Mouse (Mus musculus): ENCODE measurements at regions not wholly inside any gene's neighbourhood (a gene's known extent, or its start where the extent isn't known, plus 50 kb on each side); places are given as distances from the start of the nearest gene placed in this dataset.

DNA sequence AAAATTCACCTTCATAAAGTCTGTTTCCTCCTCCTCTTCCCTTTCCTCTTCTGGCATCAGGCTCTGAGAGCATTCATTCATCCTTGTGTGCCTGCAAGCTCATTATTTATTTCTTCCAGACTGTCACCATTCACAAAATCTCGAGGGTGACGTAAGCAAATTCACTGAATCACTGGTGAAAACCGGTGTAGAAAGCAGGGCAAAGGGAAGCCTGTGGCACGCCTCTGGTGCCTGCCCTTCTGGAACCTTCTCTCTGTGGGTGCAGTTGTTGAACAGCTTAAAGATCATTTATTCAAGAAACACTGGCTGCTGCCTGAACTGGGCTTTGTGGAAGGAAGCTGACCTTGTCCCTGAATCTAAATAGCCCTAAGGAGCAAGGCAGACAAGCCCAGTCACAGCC lies 177.0 kb downstream of the Slc38a4 start:
- H3K4me1 ChIP-seq, result peaks cover 25% of the 10 kb centered on the region

DNA sequence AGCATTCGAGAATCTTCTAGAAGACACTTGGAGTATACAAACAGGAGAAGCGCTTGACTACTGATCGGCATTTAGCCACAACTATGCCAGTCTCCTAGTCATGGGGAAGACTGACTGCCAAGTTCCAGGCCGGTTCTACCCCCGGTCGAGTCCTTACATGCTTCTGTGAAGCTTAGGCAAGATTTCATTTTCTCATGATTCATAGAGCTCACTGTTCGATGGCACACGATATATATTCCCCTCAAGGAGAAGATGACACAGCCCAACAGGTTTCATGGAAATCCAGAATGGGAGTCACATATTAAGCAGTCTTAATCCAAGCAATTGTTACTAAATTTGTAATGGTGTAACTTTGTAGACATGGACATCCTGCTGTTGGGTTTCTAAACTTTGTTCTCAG lies 177.8 kb downstream of the Slc38a4 start:
- no peak overlapping the region for H3K4me2 ChIP-seq
- H3K4me3 ChIP-seq, result no peak overlapping the region
- no peak overlapping the region for H3K27ac ChIP-seq
- no peaks in the 10 kb centered on the region for H3K36me3 ChIP-seq
- H3K9ac ChIP-seq, result no peak overlapping the region
- H3K4me1 ChIP-seq, result peaks cover 25% of the 10 kb centered on the region
- WGBS, result 89% methylated on average over 8 of the region's 8 CpGs
- ATAC-seq (ENCODE audit: borderline replicate concordance, extremely low read depth, low FRiP score, low TSS enrichment), result no peak
- H3K9me3 ChIP-seq, result no peaks in the 10 kb centered on the region
- no peaks in the 10 kb centered on the region for H3K27me3 ChIP-seq

More for the DNA sequence above, 177.0 kb downstream of the Slc38a4 start:
- no peaks in the 10 kb centered on the region for H3K9me3 ChIP-seq
- H3K36me3 ChIP-seq, result no peaks in the 10 kb centered on the region
- no peak overlapping the region for H3K4me2 ChIP-seq
- H3K27ac ChIP-seq, result no peak overlapping the region
- no peak overlapping the region for H3K4me3 ChIP-seq
- ATAC-seq (ENCODE audit: borderline replicate concordance, extremely low read depth, low FRiP score, low TSS enrichment), result no peak
- H3K27me3 ChIP-seq, result no peaks in the 10 kb centered on the region
- no peak overlapping the region for H3K9ac ChIP-seq
- 54% methylated on average over 4 of the region's 4 CpGs for WGBS

GRCm38 (mm10) chr15:96877271-96877670 lies 177.7 kb upstream of the Slc38a2 start:
- no peaks in the 10 kb centered on the region for H3K36me3 ChIP-seq
- H3K9me3 ChIP-seq, result no peaks in the 10 kb centered on the region
- WGBS, result 67% methylated on average over 9 of the region's 9 CpGs
- H3K27ac ChIP-seq, result no peak overlapping the region
- peaks cover 25% of the 10 kb centered on the region for H3K4me1 ChIP-seq
- ATAC-seq (ENCODE audit: borderline replicate concordance, extremely low read depth, low FRiP score, low TSS enrichment), result no peak
- no peak overlapping the region for H3K4me3 ChIP-seq
- no peaks in the 10 kb centered on the region for H3K27me3 ChIP-seq
- H3K9ac ChIP-seq, result no peak overlapping the region
- no peak overlapping the region for H3K4me2 ChIP-seq

DNA sequence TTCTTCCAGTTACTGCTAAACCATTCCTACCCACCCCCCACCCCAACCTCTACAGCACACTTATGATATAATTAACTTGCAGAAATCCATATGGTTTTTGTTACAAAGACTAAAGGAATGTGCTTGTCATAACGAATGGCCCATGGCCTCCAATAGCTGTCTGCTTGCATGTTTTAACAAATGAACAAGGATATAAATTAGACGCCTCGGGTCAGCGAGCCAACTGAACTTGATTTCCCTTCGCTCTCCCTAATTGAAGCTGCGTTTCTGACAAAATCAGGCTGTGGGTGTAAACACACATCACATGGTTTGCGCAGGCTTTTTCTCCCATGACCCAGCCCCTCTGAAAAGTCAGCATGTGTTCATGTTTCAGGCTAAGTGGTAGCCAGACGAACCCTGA lies 174.6 kb upstream of the Slc38a2 start:
- H3K4me3 ChIP-seq, result no peak overlapping the region
- no peaks in the 10 kb centered on the region for H3K9me3 ChIP-seq
- H3K27ac ChIP-seq, result peak overlapping the region; percentile 77
- no peak overlapping the region for H3K4me2 ChIP-seq
- H3K36me3 ChIP-seq, result no peaks in the 10 kb centered on the region
- H3K4me1 ChIP-seq, result peaks cover 20% of the 10 kb centered on the region
- 33% methylated on average over 8 of the region's 8 CpGs for WGBS
- no peak overlapping the region for H3K9ac ChIP-seq
- peak; percentile 91 for ATAC-seq (ENCODE audit: borderline replicate concordance, extremely low read depth, low FRiP score, low TSS enrichment)
- no peaks in the 10 kb centered on the region for H3K27me3 ChIP-seq

DNA sequence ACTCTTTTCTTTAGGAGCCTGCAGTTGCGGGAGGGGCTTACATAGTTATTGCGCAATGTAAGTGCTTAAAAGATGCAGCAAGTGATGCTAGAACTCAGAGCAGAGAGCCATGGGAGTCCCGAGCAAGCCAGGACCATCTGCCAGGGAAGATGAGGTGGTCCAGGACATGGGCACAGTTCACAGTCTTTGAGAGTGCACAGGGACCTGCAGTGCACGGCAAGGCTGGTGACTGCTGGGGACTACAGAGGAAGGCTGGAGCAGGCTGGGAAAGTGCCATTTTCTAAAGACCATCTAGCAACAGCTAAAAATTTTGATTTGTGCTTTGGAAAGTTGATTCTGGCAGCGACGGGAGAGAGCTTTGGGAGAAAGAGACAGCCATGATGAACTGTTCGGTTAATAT lies 174.0 kb upstream of the Slc38a2 start:
- H3K36me3 ChIP-seq, result no peaks in the 10 kb centered on the region
- no peak overlapping the region for H3K9ac ChIP-seq
- ATAC-seq (ENCODE audit: borderline replicate concordance, extremely low read depth, low FRiP score, low TSS enrichment), result peak; percentile 87
- WGBS, result 51% methylated on average over 7 of the region's 7 CpGs
- no peaks in the 10 kb centered on the region for H3K27me3 ChIP-seq
- H3K27ac ChIP-seq, result peak overlapping the region; percentile 77
- H3K9me3 ChIP-seq, result no peaks in the 10 kb centered on the region
- no peak overlapping the region for H3K4me2 ChIP-seq
- peaks cover 20% of the 10 kb centered on the region for H3K4me1 ChIP-seq
- no peak overlapping the region for H3K4me3 ChIP-seq

DNA sequence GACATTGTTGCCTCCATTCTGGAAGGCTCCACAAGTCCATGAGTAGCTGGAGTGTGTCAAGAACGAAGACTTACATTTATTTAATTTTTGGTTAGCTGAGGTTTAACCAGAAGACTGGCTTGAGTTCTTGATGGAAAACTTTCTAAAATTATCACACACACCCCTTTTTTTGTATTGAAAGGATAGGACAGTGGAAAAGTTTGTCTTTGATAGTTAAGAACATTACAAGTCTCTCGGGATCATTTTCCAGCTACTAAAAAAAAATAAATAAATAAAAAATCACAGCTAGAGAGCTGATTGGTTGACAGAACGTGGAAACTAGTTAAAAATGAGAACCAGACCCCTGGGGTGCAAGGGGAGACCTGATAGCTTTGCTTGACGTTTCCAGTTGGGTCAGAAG lies 173.6 kb upstream of the Slc38a2 start:
- H3K27me3 ChIP-seq, result no peaks in the 10 kb centered on the region
- H3K4me1 ChIP-seq, result peaks cover 20% of the 10 kb centered on the region
- 45% methylated on average over 4 of the region's 4 CpGs for WGBS
- no peak overlapping the region for H3K9ac ChIP-seq
- peak overlapping the region; percentile 77 for H3K27ac ChIP-seq
- ATAC-seq (ENCODE audit: borderline replicate concordance, extremely low read depth, low FRiP score, low TSS enrichment), result no peak; the same call in 1 of the 2 replicates
- H3K9me3 ChIP-seq, result no peaks in the 10 kb centered on the region
- H3K4me3 ChIP-seq, result no peak overlapping the region
- H3K4me2 ChIP-seq, result no peak overlapping the region
- H3K36me3 ChIP-seq, result no peaks in the 10 kb centered on the region

- Histone ChIP-seq H3K9ac (no peak overlapping the region), H3K4me3 (no peak overlapping the region), H3K9me3 (no peaks in the 10 kb centered on the region), H3K27me3 (no peaks in the 10 kb centered on the region), H3K36me3 (no peaks in the 10 kb centered on the region), H3K27ac (no peak overlapping the region), H3K4me1 (no peaks in the 10 kb centered on the region), H3K4me2 (no peak overlapping the region)
- WGBS, result 61% methylated on average over 7 of the region's 7 CpGs
- no peak for ATAC-seq (ENCODE audit: borderline replicate concordance, extremely low read depth, low FRiP score, low TSS enrichment)
Measured at GRCm38 (mm10) chr15:96867701-96868100, 168.2 kb upstream of the Slc38a2 start.

GRCm38 (mm10) chr15:96865932-96866331 lies 166.4 kb upstream of the Slc38a2 start:
- 87% methylated on average over 7 of the region's 7 CpGs for WGBS
- no peak overlapping the region for H3K9ac ChIP-seq
- ATAC-seq (ENCODE audit: borderline replicate concordance, extremely low read depth, low FRiP score, low TSS enrichment), result no peak
- H3K36me3 ChIP-seq, result no peaks in the 10 kb centered on the region
- H3K4me1 ChIP-seq, result no peaks in the 10 kb centered on the region
- no peaks in the 10 kb centered on the region for H3K27me3 ChIP-seq
- no peaks in the 10 kb centered on the region for H3K9me3 ChIP-seq
- no peak overlapping the region for H3K4me2 ChIP-seq
- H3K4me3 ChIP-seq, result no peak overlapping the region
- no peak overlapping the region for H3K27ac ChIP-seq

- no peak for ATAC-seq (ENCODE audit: borderline replicate concordance, extremely low read depth, low FRiP score, low TSS enrichment)
- Histone ChIP-seq H3K36me3 (no peaks in the 10 kb centered on the region), H3K4me2 (no peak overlapping the region), H3K27me3 (no peaks in the 10 kb centered on the region), H3K9me3 (no peaks in the 10 kb centered on the region), H3K4me1 (no peaks in the 10 kb centered on the region), H3K27ac (no peak overlapping the region), H3K9ac (no peak overlapping the region), H3K4me3 (no peak overlapping the region)
- 37% methylated on average over 3 of the region's 3 CpGs for WGBS
Measured at GRCm38 (mm10) chr15:96857709-96858108, 158.2 kb upstream of the Slc38a2 start.

DNA sequence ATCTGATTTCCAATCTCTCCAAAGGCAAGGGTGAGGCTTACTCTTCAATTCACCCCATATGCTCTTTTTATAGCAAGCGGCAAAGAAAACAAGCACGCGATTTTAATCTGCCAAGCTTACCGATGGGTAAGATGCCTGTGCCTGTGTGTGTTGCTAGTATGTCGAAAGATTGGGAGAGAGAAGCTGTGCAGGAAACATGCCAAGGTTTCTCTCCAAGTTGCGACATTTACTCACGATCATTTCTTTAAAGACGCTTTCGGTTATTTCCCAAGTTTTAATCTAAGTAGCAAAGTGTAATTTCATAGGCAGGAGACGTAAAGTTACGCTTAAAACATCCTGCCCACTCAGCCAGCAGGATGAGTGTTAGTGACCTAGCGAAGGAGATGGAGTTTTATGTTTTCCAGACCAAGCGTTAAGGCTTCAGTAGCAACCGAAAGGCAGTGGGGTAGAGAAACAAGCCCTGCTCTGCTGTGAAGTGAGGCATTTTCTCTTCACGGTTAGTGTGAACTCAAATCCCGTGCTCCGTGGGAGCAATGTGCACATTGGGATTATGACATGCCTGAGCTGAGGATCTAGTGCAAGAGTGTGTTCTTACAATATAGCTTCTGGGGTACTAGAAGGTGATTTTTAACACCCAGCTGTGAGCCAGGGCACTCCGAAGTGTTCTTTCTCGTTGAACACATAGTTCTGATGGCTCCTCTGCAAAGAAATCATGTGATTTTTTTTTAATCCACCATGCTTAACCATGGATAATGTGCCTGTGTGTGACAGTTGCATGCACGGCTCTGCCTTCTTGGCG lies 152.6 kb upstream of the Slc38a2 start:
- Histone ChIP-seq H3K4me3 (no peak overlapping the region), H3K4me2 (0 out of 2 replicates have a peak overlapping the region, but pooled peaks have one; percentile 6), H3K9ac (no peak overlapping the region), H3K27me3 (no peaks in the 10 kb centered on the region), H3K9me3 (no peaks in the 10 kb centered on the region), H3K36me3 (no peaks in the 10 kb centered on the region), H3K4me1 (peaks cover 3% of the 10 kb centered on the region; the same call in 1 of the 2 replicates), H3K27ac (no peak overlapping the region)
- WGBS, result 69% methylated on average over 21 of the region's 21 CpGs
- no peak for ATAC-seq (ENCODE audit: borderline replicate concordance, extremely low read depth, low FRiP score, low TSS enrichment)

DNA sequence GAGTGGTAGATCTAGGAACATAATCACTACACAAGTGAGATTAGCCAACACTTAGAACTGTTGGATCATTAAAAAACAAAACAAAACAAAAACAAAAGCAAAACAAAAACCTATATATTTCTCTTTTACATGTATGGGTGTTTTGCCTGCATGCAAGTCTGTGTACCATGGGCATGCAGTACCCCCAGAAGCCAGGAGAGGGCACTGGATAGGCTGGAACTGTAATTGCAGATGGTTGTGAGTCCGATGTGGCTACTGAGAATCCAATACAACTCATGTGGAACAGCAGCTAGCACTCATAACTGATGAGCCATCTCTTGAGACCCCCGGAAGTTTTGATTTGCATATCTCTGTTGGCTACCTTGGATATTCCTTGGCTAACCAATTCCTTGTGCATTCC lies 148.6 kb upstream of the Slc38a2 start:
- Histone ChIP-seq H3K9me3 (no peaks in the 10 kb centered on the region), H3K36me3 (no peaks in the 10 kb centered on the region), H3K4me2 (no peak overlapping the region), H3K4me1 (peaks cover 15% of the 10 kb centered on the region), H3K27me3 (no peaks in the 10 kb centered on the region), H3K4me3 (no peak overlapping the region), H3K9ac (no peak overlapping the region), H3K27ac (no peak overlapping the region)
- ATAC-seq (ENCODE audit: borderline replicate concordance, extremely low read depth, low FRiP score, low TSS enrichment), result no peak
- WGBS, result 72% methylated on average over 2 of the region's 2 CpGs

DNA sequence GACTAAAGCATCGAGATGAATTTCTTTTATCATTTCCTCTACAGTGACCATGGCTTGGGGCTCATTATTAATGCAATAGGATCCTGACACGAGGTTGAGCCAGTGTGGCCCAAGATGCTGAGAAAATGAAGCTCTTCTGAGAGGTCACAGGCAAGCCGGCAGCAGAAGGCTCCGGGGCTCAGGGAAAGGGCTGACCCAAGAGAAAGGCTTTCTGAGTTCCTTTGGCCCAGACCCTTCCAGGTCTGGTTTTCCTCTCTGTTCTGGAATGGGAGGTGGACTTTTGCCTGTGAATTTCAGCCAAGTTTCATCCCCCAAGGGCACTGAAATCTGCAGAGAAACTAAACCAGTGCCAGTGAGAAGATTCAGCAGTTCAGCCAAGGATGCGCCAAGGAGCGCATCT lies 145.7 kb upstream of the Slc38a2 start:
- Histone ChIP-seq H3K4me3 (no peak overlapping the region), H3K27ac (0 out of 2 replicates have a peak overlapping the region, but pooled peaks have one; percentile 29), H3K4me1 (peaks cover 16% of the 10 kb centered on the region), H3K36me3 (no peaks in the 10 kb centered on the region), H3K27me3 (no peaks in the 10 kb centered on the region), H3K9me3 (no peaks in the 10 kb centered on the region), H3K4me2 (no peak overlapping the region), H3K9ac (no peak overlapping the region)
- no peak for ATAC-seq (ENCODE audit: borderline replicate concordance, extremely low read depth, low FRiP score, low TSS enrichment)
- WGBS, result 73% methylated on average over 6 of the region's 6 CpGs
